Mouse (Mus musculus): Measurements from ENCODE around the gene Pwwp2b.

DNA sequence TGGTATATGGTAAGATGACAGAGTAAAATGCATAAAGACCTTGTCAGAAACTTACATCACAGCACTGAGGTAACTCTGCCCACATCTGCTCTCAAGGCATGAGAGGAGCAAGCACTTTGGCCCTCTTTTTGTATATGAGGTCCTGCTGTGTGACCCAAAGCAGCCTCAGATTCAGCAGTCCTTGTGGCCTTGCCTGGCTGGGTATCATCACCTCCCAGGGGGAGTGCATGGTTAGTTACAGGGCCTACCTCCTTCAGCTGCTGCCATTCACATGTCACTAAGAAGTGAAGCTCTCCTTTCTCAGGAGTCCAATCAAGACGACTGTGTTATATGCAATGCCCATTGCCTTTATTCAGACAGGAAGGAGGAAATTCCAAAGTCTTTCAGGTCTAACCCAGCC is 32.8 kb upstream of the Pwwp2b start:
- TF ChIP-seq POLR2A (IDR thresholded peaks at IDR 0.05; ENCODE audit: borderline replicate concordance, extremely low read depth, insufficient read depth, insufficient read length, poor library complexity, severe bottlenecking): no peak
- no peak for TF ChIP-seq CTCF (IDR thresholded peaks at IDR 0.05; ENCODE audit: borderline replicate concordance, extremely low read depth, insufficient read depth, insufficient read length)
